Mouse (Mus musculus): ENCODE measurements around the gene Myef2. TPM values are rescaled to one million over a fixed set of nuclear protein-coding genes. Genes with fewer than 3 reads are reported as not detected.
"Not testable (repeated sequence)": the region's sequence is repeated elsewhere in the genome, so short reads cannot be mapped to it uniquely, and the experiment has no call there.

Myef2 gene
- 10 to 100 TPM; 20.8 to 24.6 TPM for total RNA-seq (2021)

DNA sequence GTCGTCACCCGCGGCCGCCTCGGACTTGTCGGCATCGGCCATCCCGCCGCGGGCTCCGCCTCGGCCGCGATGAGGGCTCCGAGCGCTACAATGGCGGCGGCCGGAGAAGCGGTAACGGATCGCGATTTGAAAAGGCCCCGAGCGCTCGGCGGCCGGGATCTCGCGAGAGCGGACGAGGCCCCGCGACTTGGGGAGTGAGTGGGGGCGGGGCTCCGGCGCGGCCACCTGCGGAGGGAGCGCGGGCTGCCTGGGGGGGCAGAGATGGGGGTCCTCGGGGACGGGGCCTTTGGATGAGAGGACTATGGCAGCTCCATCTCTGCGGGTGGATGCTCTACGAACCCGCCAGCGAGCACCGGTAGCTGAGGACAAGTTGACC lies at the start of gene Myef2:
TSS of gene Myef2 (minus strand) at position 185 of the 376 bp plus-strand sequence.
- DNase-seq, result peak; percentile 87 to 90
- intact Hi-C loops (cut with DNase I), result no loop called here

DNA sequence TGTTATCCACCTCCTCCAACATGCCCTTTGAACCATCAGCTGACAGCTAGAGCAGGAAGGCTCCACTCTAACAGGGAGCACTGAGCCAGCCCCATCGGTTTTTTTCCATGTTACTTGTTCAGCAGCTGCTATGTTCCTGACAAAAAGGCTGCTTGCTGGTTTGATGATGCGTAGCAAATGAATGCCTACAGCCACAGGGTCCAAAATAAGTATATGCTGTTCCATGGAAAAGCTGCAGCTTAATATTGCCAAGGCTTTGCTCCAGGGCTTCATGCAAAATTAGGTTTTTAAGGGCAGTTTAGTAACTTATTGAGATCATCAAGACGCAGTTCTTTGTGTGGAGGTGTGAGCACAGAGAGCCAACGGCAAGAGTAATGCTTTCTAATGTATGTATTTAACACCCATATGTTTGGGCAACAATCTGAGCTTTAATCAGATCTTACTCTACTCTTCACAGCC lies 38.6 kb upstream of the Myef2 start:
- intact Hi-C loops (cut with DNase I), result no loop called here

DNA sequence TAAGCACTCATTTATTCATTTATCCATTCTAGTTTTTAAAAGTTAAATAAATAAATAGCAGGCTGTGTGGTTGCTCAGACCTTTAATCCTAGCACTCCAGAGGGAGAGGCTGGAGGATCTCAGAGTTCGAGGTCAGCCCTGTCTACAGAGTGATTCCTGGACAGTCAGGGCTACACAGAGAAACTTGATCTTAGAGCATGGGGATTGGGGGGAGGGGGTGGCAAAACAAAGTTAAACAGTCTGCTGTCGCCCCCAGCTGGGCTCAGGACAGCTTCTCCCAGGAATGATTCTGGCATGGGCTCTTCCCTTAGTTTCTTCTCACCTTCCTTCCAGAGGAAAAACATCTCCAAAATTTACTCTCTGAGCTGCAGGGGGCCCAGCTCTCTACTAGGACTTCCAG lies 32.0 kb upstream of the Myef2 start:
- DNase-seq, result no peak
- intact Hi-C loops (cut with DNase I), result no loop called here

More for the DNA sequence above, 38.6 kb upstream of the Myef2 start:
- DNase-seq, result no peak

DNA sequence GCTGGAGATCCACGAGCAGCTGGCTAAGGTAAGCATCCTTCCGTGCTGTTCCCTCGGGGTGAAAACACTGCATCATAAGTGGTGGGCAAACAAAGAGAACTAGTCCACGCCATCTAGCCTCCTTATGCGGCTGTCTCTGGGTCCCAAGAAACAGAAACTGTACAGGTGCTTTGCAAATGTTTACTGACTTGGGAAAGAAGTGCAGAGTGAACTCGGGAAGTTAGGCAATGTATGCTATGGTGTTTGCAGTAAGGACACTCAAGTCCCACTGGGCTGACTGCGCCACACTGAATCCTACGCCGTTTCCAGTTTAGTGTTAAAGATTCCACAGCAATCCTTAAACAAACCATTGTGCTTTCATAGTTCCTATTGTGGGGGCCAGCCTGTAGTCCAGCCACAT lies 30.8 kb upstream of the Myef2 start:
- intact Hi-C loops (cut with DNase I), result no loop called here
- DNase-seq, result no peak

DNA sequence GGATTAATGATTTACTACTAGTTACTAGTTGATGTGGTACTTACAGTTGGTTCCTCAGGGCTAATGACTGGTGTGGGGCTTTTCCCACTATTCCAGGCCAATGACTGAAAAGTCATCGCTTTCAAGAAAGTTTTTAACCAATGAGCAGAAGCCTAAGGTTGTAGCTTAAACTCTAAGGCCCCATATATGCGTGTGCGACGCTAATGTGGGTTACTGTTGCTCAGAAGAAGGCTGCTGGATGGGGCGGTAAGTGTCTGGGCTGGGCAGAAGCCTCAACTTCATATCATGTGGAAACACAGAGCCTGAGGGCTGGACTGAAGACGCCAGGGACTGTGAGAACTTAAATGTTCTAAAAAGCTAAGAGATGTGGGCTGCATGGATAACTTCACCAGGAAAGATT lies 28.9 kb upstream of the Myef2 start, which contains the start of gene Slc12a1:
TSS of gene Slc12a1 (plus strand) at position 118 of the 400 bp plus-strand sequence.
- DNase-seq, result no peak
- intact Hi-C loops (cut with DNase I), result no loop called here

DNA sequence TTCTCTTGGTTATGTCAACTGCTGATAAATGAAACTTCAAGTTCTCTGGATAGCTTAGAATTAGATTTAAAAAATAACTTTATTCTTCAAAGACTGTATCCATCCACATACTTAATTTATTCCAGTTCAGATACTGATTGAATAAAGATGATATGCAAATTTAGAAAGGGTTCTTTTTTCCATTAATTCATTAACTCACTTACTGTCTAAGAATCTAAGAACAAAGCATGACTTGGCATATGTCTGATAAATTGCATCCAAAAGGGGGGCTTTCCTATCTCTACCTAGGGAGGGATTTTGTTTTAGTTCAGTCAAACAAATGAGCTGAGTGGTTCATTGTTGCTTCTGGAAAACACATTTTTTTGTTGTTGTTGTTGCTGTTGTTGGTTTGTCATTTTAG lies 18.9 kb upstream of the Myef2 start:
- intact Hi-C loops (cut with DNase I), result no loop called here
- DNase-seq, result no peak

DNA sequence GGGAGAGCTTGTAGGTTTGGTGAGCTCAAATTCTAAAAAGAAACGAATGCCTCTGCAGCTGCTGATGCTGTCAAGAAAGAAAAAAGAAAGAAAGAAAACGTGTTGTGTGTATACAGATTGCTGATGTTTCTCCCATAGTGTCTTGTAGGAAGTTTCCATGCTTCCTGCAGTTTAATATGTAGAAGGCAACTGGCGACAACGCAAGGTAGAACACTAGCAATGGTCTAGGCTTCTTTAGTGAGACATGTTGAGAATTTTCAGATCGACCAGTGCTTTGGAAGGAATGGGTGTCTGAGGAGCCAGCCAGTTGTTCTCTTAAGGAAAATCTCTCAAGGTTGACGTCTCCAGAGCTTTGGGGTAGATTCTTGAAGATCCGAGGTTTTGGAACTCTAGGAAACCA lies 13.4 kb upstream of the Myef2 start:
- intact Hi-C loops (cut with DNase I), result no loop called here
- DNase-seq, result no peak

DNA sequence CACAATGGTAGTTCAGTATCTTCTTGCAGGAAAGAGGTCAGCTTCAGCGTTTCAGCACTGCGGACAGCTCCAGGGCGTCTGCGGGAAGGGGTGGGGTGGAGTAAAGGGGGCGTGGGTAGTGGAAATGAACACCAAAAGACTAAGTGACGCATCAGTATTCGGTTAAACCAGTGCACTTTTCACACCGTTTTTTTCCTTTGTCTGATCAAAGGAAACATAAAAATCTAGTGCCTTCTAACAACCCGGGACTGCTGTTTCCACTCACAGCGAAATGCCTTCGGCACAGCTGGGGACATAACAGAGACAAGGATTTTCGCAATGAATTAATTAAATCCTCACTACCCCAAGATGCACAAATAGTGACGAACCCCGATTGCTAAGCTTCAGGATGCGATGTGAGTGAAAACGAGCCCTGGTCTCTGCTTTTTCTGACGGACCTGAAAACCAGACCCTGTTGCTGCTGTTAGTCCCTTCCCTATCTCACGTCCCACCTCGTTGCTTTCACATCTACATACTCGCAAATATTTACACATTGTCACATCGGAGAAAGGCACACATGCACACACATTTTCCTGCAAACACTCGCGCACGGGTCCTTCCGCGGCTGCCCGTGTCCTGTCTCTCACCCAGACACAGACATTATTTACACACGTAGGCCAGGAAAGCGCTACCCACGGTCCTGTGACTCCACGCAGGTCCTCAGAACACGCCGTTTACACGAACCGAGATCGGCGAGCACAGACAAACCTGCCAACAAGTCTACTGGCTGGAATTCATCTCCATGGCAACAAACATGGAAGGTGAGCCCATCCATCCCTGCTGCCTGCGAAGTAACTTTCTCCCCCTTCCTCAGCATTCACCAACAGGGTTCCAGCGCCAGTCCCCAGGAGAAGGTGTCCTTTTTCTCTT lies 12.7 kb upstream of the Myef2 start, which contains the start of gene Ctxn2:
TSS of gene Ctxn2 (plus strand) at position 790 of the 909 bp plus-strand sequence.
- DNase-seq, result peak; percentile 81 to 92
- intact Hi-C loops (cut with DNase I), result no loop called here

DNA sequence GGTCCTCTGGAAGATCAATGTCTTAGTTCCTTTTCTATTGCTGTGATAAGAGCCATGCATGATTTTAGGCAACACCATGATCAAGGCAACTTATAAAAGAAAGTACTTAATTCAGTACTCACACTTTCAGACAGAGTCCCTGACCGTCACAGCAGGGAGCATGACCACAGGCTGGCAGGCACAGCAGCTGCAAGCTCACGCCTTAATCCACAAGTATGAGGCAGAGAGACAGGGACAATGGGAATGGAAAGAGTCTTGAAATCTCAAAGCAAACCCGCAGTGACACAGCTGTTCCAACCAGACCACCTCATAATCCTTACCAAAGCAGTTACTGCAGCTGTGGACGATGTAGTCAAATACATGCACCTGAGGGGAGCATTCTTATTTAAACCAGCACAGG lies 10.7 kb upstream of the Myef2 start:
- intact Hi-C loops (cut with DNase I), result no loop called here
- DNase-seq, result no peak

DNA sequence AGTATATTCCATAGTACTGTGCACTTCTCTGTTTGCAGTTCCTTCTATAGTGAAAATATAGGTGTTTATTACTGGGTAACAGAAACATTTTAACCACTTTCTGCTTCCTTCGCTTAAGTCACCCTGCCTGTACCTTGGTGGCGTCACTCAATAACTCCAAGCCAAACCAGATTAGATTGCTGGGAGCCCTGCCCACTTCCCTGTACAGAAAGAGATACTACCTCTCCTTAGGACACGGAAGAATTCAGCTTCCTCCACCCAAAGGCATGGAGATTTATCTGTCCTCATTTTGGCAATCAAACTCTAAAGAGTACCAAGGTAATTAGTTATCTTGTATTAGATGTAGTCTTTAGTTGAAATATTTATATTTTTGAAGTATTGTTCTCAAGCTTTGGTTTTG lies 3.3 kb upstream of the Myef2 start:
- intact Hi-C loops (cut with DNase I), result no loop called here

DNA sequence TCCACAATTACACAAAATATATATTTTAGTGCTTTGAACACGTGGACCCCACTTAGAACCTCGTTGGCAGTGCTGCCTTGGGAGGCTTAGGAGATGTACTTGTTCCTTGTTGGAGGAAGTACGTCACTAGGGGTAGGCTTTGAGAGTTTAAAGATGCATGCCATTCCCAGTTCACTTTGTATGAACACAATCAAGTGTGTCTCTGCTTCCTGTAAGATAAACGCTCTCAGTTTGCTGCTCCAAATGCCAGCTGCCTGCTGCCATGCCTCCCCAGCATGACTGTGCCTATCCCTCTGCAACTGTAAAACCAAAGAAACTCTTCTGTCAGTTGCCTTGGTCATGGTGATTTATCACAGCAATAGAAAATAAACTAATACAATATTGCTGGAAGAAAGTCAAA lies 2.4 kb upstream of the Myef2 start:
- no peak for DNase-seq
- intact Hi-C loops (cut with DNase I), result no loop called here

More for the DNA sequence above, 3.3 kb upstream of the Myef2 start:
- no peak for DNase-seq

DNA sequence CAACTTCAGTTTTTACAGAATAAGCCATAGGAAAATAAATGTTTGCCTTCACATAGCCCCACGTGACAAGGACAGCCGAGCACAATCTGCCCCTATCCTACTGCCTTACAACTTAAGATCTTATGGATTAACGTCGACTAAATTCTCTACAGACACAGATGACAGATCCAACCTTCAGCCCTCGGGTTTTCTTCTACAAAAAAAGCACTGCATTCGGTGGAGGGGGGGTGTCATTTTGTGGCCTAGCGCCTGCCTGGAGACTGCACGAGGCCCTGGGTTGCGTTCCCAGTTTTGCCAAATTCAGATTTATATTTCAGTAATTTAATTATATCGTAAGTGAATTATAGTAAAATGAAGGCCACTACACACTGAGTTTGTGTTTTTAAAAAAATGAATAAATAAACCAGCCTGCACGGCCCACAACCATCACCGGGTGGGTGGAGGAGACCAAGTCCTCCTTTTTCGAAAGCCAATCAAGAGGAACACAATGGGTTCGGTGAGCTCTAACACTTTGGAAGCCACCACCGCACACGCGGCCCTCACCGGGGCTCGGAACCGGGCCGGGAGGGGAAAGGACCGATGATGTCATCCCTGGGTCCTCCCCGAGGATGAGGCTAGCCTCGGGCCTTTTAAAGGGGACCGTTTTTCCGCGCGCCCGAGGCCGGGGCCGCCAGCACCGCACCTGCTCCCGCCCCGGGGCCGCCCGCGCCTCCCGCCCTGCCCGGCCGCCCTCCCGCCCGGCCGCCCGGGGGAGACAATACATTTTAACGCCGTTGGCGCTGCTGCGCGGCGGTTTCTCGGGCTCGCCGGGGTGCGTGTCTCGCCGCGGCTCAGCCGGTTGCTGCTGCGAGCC lies 611 bp downstream of the Myef2 start:
- DNase-seq, result peak; percentile 63 to 67
- intact Hi-C loops (cut with DNase I), result no loop called here

DNA sequence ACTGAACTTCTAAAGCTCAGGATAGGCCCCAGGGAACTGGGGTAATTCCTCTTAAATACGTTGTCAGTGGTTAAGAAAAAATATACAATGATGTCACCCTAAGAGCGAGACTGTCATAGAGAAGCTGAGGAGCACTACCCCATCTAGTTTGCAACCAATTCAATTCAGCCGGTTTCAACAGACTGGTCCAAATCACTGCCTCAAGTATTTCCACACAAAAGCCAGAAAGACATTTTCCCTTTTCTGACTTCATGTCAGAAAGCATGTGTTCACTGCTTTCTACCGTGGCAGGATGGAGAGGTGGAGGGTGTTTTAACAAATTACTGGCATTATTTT lies 1.2 kb downstream of the Myef2 start:
- intact Hi-C loops (cut with DNase I), result no loop called here
- DNase-seq, result no peak

DNA sequence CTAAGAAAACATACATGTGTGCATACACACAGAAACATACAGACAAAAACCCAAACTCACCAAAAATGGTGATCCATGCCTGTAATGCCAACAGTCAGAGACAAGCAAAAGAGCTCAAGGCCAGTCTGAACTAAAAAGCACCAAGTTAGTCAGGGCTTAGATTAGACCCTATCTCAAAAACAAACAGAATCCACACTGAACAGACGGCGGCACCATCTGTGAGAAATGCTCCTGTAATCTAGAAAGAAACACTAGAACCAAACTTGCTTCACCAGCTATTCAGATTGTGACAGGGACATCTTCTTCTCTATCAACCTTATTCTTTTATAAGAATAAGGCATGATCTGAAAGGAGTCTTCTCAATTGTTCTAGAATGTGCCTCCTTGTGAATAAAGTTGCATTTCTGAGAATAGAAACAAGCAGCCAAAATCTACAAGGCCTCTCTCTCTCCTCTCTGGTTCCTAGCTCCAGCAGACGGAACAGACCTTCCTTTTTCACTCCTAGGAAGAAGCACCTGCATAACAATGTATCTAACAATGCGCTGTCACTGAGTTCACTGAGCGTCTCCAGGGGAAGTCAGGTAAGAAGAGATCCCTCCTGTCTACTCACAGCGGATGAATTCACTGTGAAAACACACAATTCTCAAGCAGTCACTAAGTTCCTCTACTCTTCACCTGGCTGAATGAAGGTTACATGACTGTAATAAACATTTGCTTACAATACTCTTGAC lies 3.9 kb downstream of the Myef2 start:
- intact Hi-C loops (cut with DNase I), result no loop called here
- DNase-seq, result no peak

DNA sequence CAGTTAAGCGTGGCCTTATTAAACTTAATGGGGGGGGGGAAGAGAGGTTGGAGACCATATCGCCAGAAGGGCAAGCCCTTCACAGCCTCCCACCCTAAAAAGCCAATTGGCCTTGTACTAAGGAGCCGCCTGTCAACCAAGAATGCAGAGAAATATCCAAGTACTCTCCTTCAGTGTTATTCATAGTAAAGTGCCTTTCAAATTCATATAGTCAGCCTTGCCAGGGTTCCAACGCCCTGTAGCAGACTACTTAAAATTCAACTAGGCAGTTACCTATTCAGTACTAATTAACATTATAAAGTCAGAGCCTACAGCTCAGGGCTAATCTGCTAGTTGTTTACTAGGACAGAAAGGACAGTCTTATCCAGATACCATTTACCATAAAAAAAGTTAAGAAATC lies 16.9 kb downstream of the Myef2 start:
- DNase-seq; intact Hi-C loops (cut with DNase I): not testable (repeated sequence)

DNA sequence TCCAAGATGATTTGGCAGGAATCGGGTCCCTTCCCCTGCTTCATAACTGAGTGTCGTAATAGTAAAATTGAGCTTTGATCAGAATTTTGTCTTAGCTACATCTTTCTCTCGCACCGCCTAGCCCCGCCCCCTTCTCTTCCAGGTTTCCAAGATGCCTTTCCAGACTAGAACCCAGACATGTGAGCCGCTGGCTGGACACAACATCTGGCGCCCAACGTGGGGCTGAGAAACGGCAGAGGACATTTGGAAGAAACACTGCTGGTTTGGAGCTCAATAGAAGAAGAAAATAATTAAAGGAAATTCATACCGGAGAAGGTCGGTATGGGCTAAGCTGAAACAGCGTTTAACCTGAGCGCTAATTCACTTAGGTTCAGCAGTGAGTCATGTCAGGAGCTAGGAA lies 19.0 kb downstream of the Myef2 start:
- intact Hi-C loops (cut with DNase I); DNase-seq: not testable (repeated sequence)

DNA sequence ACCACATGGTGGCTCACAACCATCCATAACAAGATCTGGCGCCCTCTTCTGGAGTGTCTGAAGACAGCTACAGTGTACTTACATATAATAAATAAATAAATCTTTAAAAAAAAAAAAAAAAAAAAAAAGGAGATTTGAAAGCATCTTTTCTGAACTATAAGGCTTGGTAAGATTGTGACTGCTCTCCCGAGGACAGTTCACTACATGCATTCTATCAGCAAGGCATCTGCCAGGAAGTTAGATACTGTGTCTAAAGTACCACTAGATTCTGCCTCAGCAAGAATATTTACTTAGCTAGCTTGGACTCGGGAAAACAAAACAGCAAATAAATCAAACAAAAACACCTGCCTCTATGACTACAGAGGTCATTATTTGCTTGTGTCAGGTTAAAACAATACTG lies 31.3 kb downstream of the Myef2 start:
- DNase-seq; intact Hi-C loops (cut with DNase I): not testable (repeated sequence)

DNA sequence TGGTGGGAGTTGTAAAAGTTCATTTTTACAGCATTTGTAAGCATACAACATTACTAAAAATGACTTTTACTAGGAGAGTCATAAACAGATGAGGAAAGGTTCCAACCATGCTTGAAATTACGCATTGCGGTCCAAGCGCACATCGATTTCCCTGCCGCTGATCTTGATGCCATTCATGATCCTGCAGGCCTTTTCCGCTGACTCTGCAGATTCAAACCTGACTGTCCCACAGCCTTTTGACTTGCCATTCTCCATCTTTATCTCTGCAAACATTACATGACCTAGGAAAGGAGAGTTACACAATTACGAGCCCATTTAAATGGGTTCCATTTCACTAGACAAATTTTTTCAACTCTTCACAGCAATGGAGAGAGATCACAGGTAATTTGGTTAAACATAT lies 34.7 kb downstream of the Myef2 start:
- no peak for DNase-seq
- intact Hi-C loops (cut with DNase I), result no loop called here

DNA sequence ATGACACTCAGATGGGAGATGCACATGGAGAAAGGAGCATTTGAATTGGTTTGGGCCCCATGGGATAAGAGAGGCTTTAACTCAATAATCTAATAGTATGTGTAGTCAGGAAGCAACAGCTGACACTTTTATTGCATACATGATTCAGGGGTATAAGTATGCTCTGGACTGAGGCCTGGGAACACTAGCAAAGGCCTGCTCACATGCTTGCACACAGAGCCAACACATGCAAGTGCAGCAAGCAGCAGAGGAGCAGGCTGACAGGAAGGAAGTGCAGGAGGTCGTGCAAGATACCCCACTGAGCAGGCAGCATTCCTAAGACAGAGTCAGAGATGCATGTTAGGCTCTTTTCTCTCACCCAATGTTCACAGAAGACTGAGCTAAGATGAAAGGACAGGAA lies 39.6 kb downstream of the Myef2 start:
- no peak for DNase-seq
- intact Hi-C loops (cut with DNase I), result no loop called here

DNA sequence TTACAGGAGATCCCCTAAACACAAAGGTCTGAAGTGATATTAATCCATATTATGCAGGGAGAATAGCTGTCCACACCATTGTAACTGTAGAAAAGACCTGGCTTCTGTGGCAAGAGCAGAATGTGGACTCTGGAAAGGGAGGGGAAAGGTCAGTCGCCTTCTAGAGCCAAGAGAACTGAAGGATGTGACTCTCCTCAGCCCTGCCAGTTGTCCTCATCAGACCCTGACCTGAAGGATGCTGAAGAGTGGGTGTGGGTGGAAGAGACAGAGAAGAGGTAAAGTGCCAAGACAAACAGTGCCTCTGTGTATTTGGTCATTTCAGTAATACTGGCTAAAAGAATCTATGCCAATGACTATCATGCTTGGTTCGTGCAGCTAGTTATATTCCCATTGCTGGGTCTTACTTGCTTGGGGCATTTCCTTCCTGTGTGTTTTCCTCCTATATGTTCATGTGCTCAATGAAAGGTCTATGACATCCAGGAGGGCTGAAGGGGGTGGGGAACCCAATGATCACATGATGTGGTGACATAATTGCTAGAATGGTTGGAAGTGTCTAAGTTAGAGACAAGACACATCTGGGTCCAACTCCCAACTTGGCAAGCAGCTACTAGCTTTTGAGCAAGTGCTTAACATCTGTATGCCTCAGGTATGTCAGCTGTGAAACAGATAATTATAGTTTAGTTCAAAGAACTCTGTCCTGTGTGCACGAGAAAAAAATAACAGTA lies 50.2 kb downstream of the Myef2 start:
- intact Hi-C loops (cut with DNase I), result no loop called here

More for the DNA sequence above, 50.2 kb downstream of the Myef2 start:
- DNase-seq, result peak; percentile 57 to 58
